Mouse (Mus musculus) forebrain, embryonic 15.5 days (tissue): Measurements from ENCODE around the gene Helz. TPM values are rescaled to one million over a fixed set of nuclear protein-coding genes. Genes with fewer than 3 reads are reported as not detected.
"Not testable (repeated sequence)": the region's sequence is repeated elsewhere in the genome, so short reads cannot be mapped to it uniquely, and the experiment has no call there.

Experiments used
- ATAC-seq: fragments of 200-750 bp; cut with Nextera tagmentation; replicated peaks from 2 replicates; pipeline ENCODE4 v1.8.0; 2017; ENCODE audit warnings: mild to moderate bottlenecking, moderate TSS enrichment, moderate library complexity
- H3K27ac ChIP-seq: fragments of 300-500 bp; sonication (generic); replicated peaks from 2 replicates; pipeline ENCODE4 v1.5.1; 2015; ENCODE audit warnings: mild to moderate bottlenecking, inconsistent platforms
- H3K27me3 ChIP-seq: fragments of 300-500 bp; sonication (generic); 2 replicates; pipeline ENCODE4 v1.6.1; 2015; ENCODE audit warnings: inconsistent platforms
- H3K36me3 ChIP-seq: fragments of 300-500 bp; sonication (generic); 2 replicates; pipeline ENCODE4 v1.6.1; 2015; ENCODE audit warnings: mild to moderate bottlenecking, inconsistent platforms
- H3K4me1 ChIP-seq: fragments of 300-500 bp; sonication (generic); 2 replicates; pipeline ENCODE4 v1.6.1; 2015; ENCODE audit warnings: inconsistent platforms
- H3K4me2 ChIP-seq: fragments of 300-500 bp; sonication (generic); replicated peaks from 2 replicates; pipeline ENCODE4 v1.6.1; 2015; ENCODE audit warnings: mild to moderate bottlenecking, inconsistent platforms
- H3K4me3 ChIP-seq: fragments of 300-500 bp; sonication (generic); 2 replicates; pipeline ENCODE4 v1.5.1; 2015; ENCODE audit warnings: mild to moderate bottlenecking, inconsistent platforms
- H3K9ac ChIP-seq: fragments of 300-500 bp; sonication (generic); replicated peaks from 2 replicates; pipeline ENCODE4 v1.6.1; 2015; ENCODE audit warnings: mild to moderate bottlenecking, inconsistent platforms
- H3K9me3 ChIP-seq: fragments of 300-500 bp; sonication (generic); 2 replicates; pipeline ENCODE4 v1.6.1; 2016; ENCODE audit warnings: inconsistent platforms
- WGBS: fragments of 180-500 bp; shearing (Covaris S2); methylation state at CpG from one replicate; pipeline ENCODE4 v1.1.7; 2015; ENCODE audit warnings: mixed read lengths; 5-methylcytosine and 5-hydroxymethylcytosine counted together
- polyA plus RNA-seq: library from polyadenylated mRNA; unstranded; fragments of >200 nt; fragmentation: Nextera tagmentation; extraction: Ambion mirVana; gene quantifications from 2 replicates; pipeline ENCODE4 v1.2.1, GENCODE M21; 2015

Helz gene
- polyA plus RNA-seq, 1 experiment from 2014 or later = 18.7 TPM

- Histone ChIP-seq H3K36me3 (no peaks in the 10 kb centered on the region), H3K27me3 (no peaks in the 10 kb centered on the region), H3K27ac (no peak overlapping the region), H3K9me3 (no peaks in the 10 kb centered on the region), H3K4me3 (no peak overlapping the region), H3K4me1 (no peaks in the 10 kb centered on the region), H3K9ac (no peak overlapping the region), H3K4me2 (no peak overlapping the region)
- 97% methylated on average over 6 of the region's 6 CpGs for WGBS
- no peak for ATAC-seq
These were observed 20.8 kb downstream of the Helz start for GRCm38 (mm10) chr11:107568466-107568995.

GRCm38 (mm10) chr11:107570891-107571290 lies 23.2 kb downstream of the Helz start:
- H3K9me3 ChIP-seq, ATAC-seq, H3K4me3 ChIP-seq, H3K4me1 ChIP-seq, H3K4me2 ChIP-seq, H3K27ac ChIP-seq, H3K9ac ChIP-seq, H3K27me3 ChIP-seq: not testable (repeated sequence)
- H3K36me3 ChIP-seq = peaks cover 12% of the 10 kb centered on the region
- WGBS = 91% methylated on average over 8 of the region's 8 CpGs

GRCm38 (mm10) chr11:107571318-107571717 lies 23.6 kb downstream of the Helz start:
- Histone ChIP-seq H3K27me3 (no peaks in the 10 kb centered on the region), H3K36me3 (peaks cover 16% of the 10 kb centered on the region), H3K4me3 (no peak overlapping the region), H3K9ac (no peak overlapping the region), H3K4me1 (no peaks in the 10 kb centered on the region), H3K9me3 (no peaks in the 10 kb centered on the region), H3K4me2 (no peak overlapping the region), H3K27ac (no peak overlapping the region)
- WGBS = 95% methylated on average over 2 of the region's 2 CpGs
- ATAC-seq = no peak

GRCm38 (mm10) chr11:107572551-107572950 lies 24.8 kb downstream of the Helz start:
- 87% methylated on average over 3 of the region's 3 CpGs for WGBS
- no peak for ATAC-seq
- no peak overlapping the region for H3K4me3 ChIP-seq
- no peaks in the 10 kb centered on the region for H3K9me3 ChIP-seq
- H3K4me2 ChIP-seq = no peak overlapping the region
- H3K27ac ChIP-seq = no peak overlapping the region
- no peaks in the 10 kb centered on the region for H3K27me3 ChIP-seq
- peaks cover 26% of the 10 kb centered on the region for H3K36me3 ChIP-seq
- no peaks in the 10 kb centered on the region for H3K4me1 ChIP-seq
- no peak overlapping the region for H3K9ac ChIP-seq

GRCm38 (mm10) chr11:107573061-107573692 lies 25.4 kb downstream of the Helz start:
- H3K4me2 ChIP-seq = no peak overlapping the region
- peaks cover 29% of the 10 kb centered on the region for H3K36me3 ChIP-seq
- H3K27me3 ChIP-seq = no peaks in the 10 kb centered on the region
- 84% methylated on average over 11 of the region's 11 CpGs for WGBS
- no peak for ATAC-seq
- H3K27ac ChIP-seq = no peak overlapping the region
- H3K4me3 ChIP-seq = no peak overlapping the region
- H3K9ac ChIP-seq = no peak overlapping the region
- H3K4me1 ChIP-seq = no peaks in the 10 kb centered on the region
- no peaks in the 10 kb centered on the region for H3K9me3 ChIP-seq

- 67% methylated on average over 6 of the region's 6 CpGs for WGBS
- Histone ChIP-seq H3K9me3 (no peaks in the 10 kb centered on the region), H3K27ac (no peak overlapping the region), H3K27me3 (no peaks in the 10 kb centered on the region), H3K9ac (no peak overlapping the region), H3K36me3 (peaks cover 34% of the 10 kb centered on the region), H3K4me2 (no peak overlapping the region), H3K4me1 (no peaks in the 10 kb centered on the region), H3K4me3 (no peak overlapping the region)
- no peak for ATAC-seq
These were observed 26.1 kb downstream of the Helz start for GRCm38 (mm10) chr11:107573847-107574246.

- no peak overlapping the region for H3K27ac ChIP-seq
- no peak overlapping the region for H3K4me3 ChIP-seq
- ATAC-seq = no peak
- H3K36me3 ChIP-seq = peaks cover 39% of the 10 kb centered on the region
- H3K9me3 ChIP-seq = no peaks in the 10 kb centered on the region
- no peaks in the 10 kb centered on the region for H3K4me1 ChIP-seq
- no peak overlapping the region for H3K9ac ChIP-seq
- no peak overlapping the region for H3K4me2 ChIP-seq
- H3K27me3 ChIP-seq = no peaks in the 10 kb centered on the region
- WGBS = 94% methylated on average over 20 of the region's 20 CpGs
These were observed 27.3 kb downstream of the Helz start for GRCm38 (mm10) chr11:107574811-107575705.

- WGBS = 89% methylated on average over 7 of the region's 7 CpGs
- Histone ChIP-seq H3K4me1 (no peaks in the 10 kb centered on the region), H3K27ac (no peak overlapping the region), H3K27me3 (no peaks in the 10 kb centered on the region), H3K4me3 (no peak overlapping the region), H3K9ac (no peak overlapping the region), H3K9me3 (no peaks in the 10 kb centered on the region), H3K36me3 (peaks cover 42% of the 10 kb centered on the region), H3K4me2 (no peak overlapping the region)
- no peak for ATAC-seq
These were observed 28.5 kb downstream of the Helz start for GRCm38 (mm10) chr11:107576186-107576585.

- H3K27ac ChIP-seq = no peak overlapping the region
- H3K9me3 ChIP-seq = no peaks in the 10 kb centered on the region
- no peak overlapping the region for H3K4me3 ChIP-seq
- WGBS = 79% methylated on average over 8 of the region's 8 CpGs
- H3K4me1 ChIP-seq = no peaks in the 10 kb centered on the region
- H3K27me3 ChIP-seq = no peaks in the 10 kb centered on the region
- peaks cover 42% of the 10 kb centered on the region for H3K36me3 ChIP-seq
- ATAC-seq = no peak
- no peak overlapping the region for H3K4me2 ChIP-seq
- no peak overlapping the region for H3K9ac ChIP-seq
These were observed 29.7 kb downstream of the Helz start for GRCm38 (mm10) chr11:107577400-107577799.

- Histone ChIP-seq H3K27me3 (no peaks in the 10 kb centered on the region), H3K27ac (no peak overlapping the region), H3K4me2 (no peak overlapping the region), H3K4me1 (no peaks in the 10 kb centered on the region), H3K9me3 (no peaks in the 10 kb centered on the region), H3K36me3 (peaks cover 42% of the 10 kb centered on the region), H3K4me3 (no peak overlapping the region), H3K9ac (no peak overlapping the region)
- WGBS = 80% methylated on average over 7 of the region's 7 CpGs
- ATAC-seq = no peak
These were observed 30.5 kb downstream of the Helz start for GRCm38 (mm10) chr11:107578226-107578625.

- no peak overlapping the region for H3K9ac ChIP-seq
- H3K4me3 ChIP-seq = no peak overlapping the region
- peaks cover 31% of the 10 kb centered on the region for H3K36me3 ChIP-seq
- H3K4me2 ChIP-seq = no peak overlapping the region
- no peaks in the 10 kb centered on the region for H3K9me3 ChIP-seq
- 97% methylated on average over 4 of the region's 4 CpGs for WGBS
- H3K27ac ChIP-seq = no peak overlapping the region
- no peaks in the 10 kb centered on the region for H3K27me3 ChIP-seq
- peaks cover 9% of the 10 kb centered on the region for H3K4me1 ChIP-seq
- ATAC-seq = no peak
These were observed 33.1 kb downstream of the Helz start for GRCm38 (mm10) chr11:107580786-107581185.

GRCm38 (mm10) chr11:107584660-107585451 lies 37.1 kb downstream of the Helz start:
- 30% methylated on average over 12 of the region's 12 CpGs for WGBS
- Histone ChIP-seq H3K4me2 (no peak overlapping the region), H3K27me3 (no peaks in the 10 kb centered on the region), H3K4me3 (no peak overlapping the region), H3K9ac (no peak overlapping the region), H3K4me1 (peaks cover 9% of the 10 kb centered on the region), H3K36me3 (peaks cover 3% of the 10 kb centered on the region; the same call in 1 of the 2 replicates), H3K27ac (no peak overlapping the region), H3K9me3 (no peaks in the 10 kb centered on the region)
- ATAC-seq = no peak
